Mouse (Mus musculus) kidney, adult 2 months (tissue): ENCODE data around the gene Gm11733.

ENCODE experiments used
- CTCF ChIP-seq: fragments of 200-500 bp; conservative IDR thresholded peaks from 2 replicates; pipeline ENCODE4 v1.5.1; 2011; ENCODE audit warnings: low read depth, mild to moderate bottlenecking, control low read depth, low read length, moderate library complexity, mixed read lengths; ENCODE audit not compliant: insufficient read depth, insufficient read length
- POLR2A ChIP-seq: fragments of 200-500 bp; IDR thresholded peaks from one replicate; pipeline ENCODE4 v1.6.1; 2011; ENCODE audit warnings: low read depth, low read length, control low read depth

GRCm38 (mm10) chr11:117471625-117472283 lies 12.4 kb upstream of the Gm11733 start:
- TF ChIP-seq POLR2A (no peak), CTCF (no peak)
